Mouse (Mus musculus) cerebellum, adult 2 months (tissue): ENCODE measurements at regions not wholly inside any gene's neighbourhood (a gene's known extent, or its start where the extent isn't known, plus 50 kb on each side); places are given as distances from the start of the nearest gene placed in this dataset.

Source experiments
- CTCF ChIP-seq: fragments of 200-500 bp; IDR thresholded peaks from 2 replicates; pipeline ENCODE4 v1.5.1; 2011; ENCODE audit warnings: low read depth, mild to moderate bottlenecking, control low read depth, low read length, moderate library complexity, borderline replicate concordance; ENCODE audit not compliant: insufficient read depth
- POLR2A ChIP-seq: fragments of 200-500 bp; IDR thresholded peaks from 2 replicates; pipeline ENCODE4 v1.6.1; 2011; ENCODE audit warnings: low read length, control low read depth, borderline replicate concordance; ENCODE audit not compliant: insufficient read depth

GRCm38 (mm10) chrX:99561995-99562394 lies 90.9 kb upstream of the Pja1 start:
- TF ChIP-seq POLR2A = no peak
- no peak for TF ChIP-seq CTCF
